Mouse (Mus musculus) gastrocnemius, postnatal 14 days (tissue): ENCODE results near the gene Cd28. TPM values are rescaled to one million over a fixed set of nuclear protein-coding genes. Genes with fewer than 3 reads are reported as not detected.

ENCODE experiments used
- total RNA-seq, 2 experiments: library from RNA; stranded (reverse); gene quantifications; 2 replicates each; pipeline ENCODE4 v1.2.3; 2021

Cd28 gene
- total RNA-seq, 2 experiments from 2014 or later, result 2.7 to 8.5 TPM

Other genes with a start within 250 kb of the Cd28 start
- 10 to 100 TPM; 22.8 to 33.3 TPM for gene Raph1, start 149.7 kb upstream of the Cd28 start, total RNA-seq
- gene Ctla4, start 170.2 kb downstream of the Cd28 start, total RNA-seq, result not detected